Mouse (Mus musculus) brain, adult 2 months (tissue): Measurements from ENCODE around the gene Cavin1.

Source experiments
- DNase-seq: peaks from one replicate; pipeline ENCODE4 v3.0.0; 2011; ENCODE audit warnings: low read depth, low spot score

The Cavin1 gene

DNA sequence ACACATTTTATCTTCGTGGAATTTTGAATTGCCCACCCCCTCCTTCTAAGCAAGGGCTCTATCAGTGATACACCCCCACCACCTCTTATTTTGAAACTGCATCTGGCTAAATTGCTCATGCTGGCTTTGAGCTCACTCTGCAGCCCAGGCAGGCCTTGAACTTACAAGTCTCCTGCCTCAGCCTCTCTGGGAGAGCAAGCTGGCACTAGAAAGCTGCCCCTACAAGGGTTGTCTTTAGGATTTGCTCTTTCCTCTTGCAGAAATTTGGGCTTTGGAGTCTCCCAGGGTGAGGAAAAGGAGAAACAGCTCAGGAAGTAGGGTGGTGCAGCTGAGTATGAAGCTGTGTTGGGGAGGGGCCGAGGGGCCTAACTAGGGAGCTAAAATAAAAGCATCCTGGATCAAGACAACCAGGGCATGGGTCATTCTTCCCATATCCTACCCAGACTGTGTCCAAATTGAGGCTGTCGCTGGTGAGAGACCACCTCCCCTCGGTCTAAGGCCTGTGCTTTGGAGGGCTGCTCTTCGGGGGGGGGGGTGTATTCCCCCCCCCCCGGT, 12.7 kb downstream of the Cavin1 start:
- no peak for DNase-seq

DNA sequence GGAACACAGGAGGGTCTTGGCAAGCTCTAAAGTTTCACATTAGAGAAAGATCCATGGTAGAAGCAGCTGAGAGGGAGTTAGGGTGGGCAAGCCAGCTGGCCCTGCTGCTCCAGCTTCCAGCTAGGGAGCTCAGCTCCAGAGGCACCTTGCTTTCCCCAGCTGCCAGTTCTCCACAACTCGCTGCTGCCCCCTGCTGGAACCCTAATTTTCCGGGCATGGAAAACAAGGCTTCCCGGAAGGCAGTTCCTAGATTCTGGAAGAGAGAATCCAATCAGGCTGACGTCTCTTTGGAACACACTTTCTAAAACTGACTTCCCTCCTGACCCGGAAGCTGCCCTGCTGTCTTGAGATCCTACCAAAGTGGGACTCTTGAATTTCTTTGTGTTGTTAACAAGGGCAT, 13.4 kb downstream of the Cavin1 start:
- peak; percentile 89 for DNase-seq

DNA sequence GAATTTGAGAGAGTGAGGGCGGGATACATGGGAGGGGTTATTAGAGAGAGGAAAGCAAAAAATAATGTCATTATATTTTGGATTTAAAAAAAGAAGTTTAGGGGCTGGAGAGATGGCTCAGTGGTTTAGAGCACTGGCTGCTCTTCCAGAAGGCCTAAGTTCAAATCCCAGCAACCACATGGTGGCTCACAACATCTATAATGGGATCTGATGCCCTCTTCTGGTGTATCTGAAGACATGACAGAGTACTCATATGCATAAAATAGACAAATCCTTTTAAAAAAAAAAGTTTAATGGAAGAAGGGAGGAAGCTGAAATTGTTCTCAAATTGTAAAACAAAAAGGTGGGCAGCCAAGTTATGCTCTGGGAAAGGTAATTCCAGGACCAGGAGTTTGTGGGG, 21.1 kb downstream of the Cavin1 start:
- no peak for DNase-seq

DNA sequence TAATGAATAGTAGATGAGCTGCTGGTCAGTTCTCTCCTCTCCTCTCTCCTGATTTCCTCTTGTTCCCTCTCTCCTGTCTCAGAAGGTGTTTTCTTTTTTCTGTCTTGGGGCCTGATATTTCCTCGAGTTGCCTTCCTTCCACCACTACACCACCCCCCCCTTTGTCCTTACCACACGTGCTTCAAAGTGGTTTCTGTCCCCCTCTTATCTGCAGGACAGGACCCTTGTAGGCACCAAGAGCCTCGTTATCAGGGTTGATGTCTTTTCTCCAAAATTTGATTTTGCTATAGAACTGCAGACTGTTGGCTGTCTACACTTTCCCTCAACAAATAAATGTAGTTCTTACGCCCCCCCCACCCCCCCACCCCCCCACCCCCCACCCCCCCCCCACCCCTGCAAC, 22.4 kb downstream of the Cavin1 start:
- DNase-seq, result no peak

DNA sequence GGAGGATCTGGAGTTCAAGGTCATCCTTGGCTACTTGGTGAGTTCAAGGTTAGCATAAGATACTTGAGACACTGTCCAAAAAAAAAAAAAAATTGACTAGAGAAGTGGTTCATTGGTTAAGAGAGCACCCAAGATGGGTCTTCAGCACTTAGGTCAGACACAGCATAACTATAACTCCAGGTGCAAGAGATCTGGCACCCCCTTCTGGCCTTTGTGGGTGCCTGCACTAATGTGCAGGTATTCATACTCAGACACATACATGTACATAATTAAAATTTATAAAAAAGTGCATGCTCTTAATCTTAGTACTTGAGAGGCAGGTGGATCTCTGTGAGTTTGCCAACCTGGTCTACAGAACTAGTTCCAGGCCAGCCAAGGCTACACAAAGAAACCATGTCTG, 23.1 kb downstream of the Cavin1 start:
- no peak for DNase-seq

DNA sequence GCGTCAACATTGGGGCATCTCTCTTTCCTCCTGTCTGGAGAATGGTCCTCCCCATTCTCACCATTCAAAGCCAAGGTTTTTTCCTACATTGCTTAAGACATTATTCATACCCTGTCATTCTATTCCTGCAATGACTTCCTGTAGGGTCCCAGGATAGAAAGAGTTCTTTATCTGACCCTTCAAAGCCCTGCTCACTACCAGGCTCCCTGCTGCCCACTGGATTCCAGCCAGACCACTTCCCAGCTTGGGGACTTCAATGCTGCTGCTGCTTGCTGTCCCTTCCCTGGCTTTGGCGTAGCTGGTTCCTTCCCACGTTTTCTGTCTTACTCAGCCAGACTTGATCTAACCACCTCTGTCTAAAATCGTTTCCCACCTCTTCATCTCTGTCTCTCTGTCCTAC, 23.8 kb downstream of the Cavin1 start:
- no peak for DNase-seq

DNA sequence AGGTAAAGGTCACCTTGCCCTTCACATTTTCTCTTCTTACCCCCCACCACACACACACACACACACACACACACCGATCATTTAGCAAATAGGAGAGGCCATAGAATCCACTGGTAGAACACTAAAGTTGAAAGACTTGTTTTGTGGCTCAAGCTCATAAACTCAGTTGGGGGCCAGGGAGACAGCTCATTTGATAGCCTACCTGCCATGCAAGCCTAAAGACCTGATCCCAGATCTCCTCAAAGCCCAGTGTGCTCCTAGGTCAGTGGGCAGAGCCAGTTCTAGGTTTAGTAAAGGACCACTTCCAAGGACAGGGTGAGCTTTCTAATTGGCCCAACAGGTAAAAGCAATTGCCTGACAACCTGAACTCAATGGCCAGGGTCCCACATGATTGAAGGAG, 28.3 kb downstream of the Cavin1 start:
- DNase-seq, result no peak

DNA sequence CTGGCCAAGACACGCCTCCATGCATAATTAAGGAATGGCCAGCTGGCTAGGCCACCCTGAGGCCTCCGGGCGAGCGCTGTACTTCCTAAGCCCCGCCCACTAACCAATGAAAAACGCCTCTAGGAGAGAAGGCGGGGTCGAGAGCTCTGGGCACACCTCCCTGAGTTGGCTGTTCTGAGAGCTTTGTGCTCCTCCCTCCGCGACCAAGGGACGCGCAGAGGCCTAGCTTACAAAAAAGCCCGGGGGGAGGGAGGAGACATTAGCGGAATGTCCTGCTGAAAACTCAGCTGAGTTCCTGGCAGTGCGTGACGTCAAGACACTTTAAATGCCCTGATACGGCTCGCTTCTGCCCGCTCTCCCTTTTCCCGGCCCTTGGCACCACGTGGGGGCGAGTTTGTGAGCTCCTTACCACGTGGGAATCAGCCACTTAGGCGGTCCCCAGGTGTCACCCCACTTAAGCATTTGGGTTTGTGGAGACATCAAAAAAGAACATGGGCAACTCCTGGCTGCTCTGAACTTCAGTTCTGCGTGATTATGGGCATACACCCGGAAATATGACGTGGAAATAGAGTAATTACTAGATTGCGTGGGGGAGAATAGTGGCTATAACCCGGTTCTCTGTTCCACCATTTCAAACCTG, 31.1 kb downstream of the Cavin1 start, which contains the start of gene Stat3:
Gene Stat3 (minus strand): TSS at position 29 of the 640 bp plus-strand sequence.
- DNase-seq, result peak; percentile 100

DNA sequence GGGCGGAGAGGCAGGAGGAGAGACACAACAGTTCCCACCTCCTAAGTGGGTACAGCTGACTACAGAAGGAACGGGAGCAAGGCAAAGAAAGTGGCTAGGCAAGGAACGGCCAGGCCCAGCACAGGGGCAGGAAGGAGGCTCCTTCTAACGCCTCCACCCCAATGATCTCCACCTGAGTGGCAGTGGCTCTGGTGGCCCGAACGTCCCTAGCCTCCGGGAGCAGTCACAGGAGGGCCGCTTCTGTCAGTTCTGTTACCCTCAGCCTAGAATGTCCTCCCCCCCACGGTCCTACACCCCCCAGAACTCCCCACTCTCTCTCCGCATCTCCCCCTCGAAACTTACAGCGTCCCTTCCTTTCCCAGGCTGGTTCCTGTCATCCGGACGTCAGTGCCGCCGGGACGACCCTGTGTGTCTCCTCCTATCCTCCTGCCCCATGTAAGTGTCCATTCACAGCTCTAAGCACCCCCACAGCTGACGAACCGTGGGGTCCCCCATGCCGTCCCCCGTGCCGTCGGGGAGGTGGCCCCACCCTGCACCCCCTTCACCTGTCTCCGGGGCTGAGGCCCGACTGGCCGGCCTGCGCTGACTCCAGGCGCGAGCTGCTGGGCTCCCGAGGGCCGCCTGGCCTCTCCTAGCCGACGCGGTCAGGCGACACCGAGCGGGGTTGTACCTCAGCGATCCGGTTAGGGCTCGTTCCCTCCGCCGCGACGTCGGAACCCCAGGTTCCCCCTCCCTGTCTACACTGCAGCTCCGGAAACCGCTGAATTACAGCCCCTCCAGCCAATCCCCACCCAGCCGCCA, 31.8 kb downstream of the Cavin1 start:
- peak; percentile 24 for DNase-seq

DNA sequence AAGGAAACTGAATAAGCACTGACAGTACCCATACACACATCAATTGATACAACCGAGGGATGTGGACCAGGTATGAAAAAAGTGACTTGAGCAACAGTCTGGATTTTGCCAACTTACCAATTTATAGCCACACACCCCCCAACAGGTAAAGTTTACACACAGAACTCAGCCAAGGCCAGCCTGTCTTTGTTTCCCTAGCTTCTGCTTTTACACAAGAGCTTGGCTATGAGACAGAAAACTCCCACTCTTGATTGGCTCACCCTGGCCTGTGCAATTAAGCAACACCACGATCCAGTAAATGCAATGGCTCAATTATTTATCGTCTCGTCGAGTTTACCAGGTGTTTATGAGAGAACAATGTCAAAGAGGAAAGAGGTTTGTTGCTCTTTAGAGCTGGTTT, 32.6 kb downstream of the Cavin1 start:
- DNase-seq, result peak; percentile 56

DNA sequence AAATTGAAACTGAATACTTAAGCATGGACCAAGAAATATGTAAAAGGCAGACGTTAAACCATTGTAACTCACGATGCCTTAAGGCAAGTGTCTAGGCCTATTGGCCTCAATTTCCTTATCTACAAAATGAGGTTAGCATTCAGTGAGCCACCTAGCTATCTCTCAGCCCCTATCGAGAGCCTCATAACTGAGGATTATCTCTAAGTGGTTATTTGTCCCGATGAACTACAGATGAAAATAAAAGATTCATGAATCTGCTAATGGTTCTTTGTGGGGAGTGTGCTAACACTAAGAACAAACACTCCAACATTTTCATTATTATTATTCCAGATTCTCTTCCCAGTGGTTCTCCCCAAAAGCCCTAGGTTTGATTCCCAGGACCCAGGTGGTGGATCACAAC, 33.4 kb downstream of the Cavin1 start:
- no peak for DNase-seq

DNA sequence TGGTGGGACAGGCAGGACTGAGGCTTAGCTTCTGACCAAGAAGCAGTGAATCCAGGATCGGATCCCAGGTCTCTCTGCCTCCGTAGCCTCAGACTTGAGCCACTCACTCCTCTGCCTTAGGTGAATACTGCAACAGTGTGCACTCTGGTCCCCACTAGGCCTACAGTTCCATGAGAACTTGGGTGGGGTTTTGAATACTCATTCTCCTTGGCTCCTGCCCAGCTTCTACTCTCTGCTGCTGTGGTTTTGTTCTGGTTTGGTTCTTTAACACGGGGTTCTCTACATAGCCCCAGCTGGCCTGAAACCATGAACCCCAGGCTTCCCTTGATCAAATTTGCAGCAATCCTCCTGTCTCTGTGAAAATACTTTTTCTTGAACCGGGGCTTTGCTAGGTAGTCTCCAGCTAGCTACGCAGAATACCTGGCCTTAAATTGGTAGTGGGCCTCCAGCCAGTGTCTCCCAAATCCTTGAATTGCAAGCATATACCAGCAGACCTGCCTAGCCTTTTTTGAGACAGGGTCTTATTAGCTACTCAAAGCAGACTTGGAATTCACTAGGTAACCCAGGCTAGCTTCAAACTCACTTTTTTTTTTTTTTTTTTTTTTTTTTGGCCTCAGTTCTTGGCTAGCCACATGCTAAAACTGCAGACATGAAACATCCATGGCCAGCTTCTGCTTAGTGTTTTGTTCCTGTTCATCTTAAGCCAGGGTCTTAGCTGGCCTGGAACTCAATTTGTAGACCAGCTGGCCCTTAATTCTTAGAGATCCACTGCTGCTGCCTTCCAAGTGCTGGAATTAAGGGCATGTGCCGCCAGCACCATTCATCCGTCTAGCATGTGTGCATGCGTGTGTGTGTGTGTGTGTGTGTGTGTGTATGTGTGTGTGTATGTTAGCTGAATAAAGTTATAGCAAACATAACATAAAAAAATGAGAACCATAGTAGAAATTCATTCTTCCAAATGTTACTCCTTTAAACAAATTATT, 35.0 kb downstream of the Cavin1 start:
- no peak for DNase-seq

DNA sequence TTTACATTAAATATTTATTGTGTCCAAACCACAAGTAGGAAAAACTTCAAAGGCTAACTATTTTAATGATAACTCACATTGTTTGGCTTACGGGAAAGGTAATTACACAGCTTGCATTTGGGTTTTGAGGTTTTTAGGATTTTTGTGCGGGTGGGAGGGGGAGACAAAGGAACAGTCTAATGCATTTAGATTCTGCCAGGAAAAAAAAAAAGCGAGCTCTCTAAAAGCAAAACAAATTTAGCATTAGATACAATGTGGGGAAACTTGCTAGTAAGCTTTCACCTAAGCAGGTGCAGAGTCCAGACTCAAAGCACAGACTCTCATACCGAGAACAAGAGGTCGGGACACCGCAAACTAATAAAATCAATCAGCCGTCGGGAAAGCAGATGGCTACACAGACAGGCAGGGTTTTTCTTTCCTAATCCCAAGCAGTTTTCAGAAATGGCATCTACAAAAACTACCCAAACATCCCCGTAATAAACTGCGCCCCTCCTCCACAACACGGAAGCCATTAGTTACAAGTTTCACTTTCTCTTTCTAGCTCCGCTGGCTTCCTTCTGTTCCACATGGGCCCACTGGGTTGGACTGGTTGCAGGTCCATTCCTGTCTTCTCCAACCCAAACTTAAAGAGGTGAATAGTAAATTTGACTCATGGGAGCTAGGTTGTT, 39.3 kb downstream of the Cavin1 start:
- DNase-seq, result no peak

DNA sequence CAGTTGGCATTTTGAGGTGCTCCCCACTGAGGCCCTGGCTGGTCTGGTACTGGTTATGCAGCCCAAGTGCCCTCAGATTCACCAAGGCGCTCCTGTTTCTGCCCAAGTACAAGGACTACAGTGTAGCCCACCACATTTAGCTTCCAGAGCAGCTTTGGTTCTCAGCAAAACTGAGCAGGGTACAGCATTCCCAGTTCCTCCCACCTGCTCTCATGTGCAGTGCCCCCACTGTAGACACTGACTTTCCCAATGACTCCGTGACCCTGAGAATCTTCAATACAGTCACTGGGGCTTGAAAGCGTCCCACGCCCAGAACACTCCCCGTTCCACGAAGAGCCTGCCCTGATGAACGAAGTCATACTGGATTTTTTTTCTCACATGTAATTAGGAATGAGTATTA, 40.1 kb downstream of the Cavin1 start:
- no peak for DNase-seq

DNA sequence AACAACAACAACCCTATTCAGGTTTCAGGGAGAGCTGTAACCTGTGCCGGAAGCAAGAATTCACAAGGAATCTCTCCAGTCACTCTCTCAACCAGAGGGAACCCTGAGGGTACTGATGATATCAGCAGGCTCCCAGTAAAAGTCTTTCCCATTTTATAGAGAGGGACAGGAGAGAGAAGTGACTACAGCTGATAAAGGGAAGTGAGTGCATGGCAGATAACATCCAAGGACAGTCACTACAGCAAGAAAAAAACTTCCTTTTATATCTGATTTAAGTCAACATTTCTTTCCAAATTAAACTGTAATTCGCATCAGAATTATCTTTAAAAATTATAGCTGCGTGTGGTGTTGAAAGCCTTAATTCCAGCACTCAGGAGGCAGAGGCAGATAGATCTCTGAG, 43.3 kb downstream of the Cavin1 start:
- no peak for DNase-seq

DNA sequence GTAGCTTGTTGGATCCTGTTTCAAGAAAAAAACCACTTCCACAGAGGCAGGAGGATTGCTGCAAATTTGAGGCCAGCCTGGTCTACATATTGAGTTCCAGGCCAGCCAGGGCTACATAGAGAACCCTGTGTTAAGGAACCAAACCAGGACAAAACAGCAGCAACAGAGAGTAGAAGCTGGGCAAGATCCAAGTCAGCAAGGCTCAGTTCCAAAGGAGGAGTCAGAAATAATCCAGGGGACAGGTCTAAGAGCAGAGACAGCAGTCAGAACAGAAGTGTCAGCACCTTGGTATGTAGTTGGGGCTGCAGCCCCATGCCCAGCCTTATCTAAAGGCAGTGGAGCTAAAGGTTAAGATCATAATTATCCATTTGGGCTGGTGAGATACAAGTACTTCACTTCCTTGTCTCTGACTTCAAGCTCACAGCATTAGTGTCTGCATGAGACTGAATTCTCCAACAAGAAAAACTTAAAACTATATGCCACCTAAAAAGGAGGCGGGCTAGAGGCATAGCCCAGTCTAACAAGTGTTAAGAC, 46.2 kb downstream of the Cavin1 start:
- no peak for DNase-seq

DNA sequence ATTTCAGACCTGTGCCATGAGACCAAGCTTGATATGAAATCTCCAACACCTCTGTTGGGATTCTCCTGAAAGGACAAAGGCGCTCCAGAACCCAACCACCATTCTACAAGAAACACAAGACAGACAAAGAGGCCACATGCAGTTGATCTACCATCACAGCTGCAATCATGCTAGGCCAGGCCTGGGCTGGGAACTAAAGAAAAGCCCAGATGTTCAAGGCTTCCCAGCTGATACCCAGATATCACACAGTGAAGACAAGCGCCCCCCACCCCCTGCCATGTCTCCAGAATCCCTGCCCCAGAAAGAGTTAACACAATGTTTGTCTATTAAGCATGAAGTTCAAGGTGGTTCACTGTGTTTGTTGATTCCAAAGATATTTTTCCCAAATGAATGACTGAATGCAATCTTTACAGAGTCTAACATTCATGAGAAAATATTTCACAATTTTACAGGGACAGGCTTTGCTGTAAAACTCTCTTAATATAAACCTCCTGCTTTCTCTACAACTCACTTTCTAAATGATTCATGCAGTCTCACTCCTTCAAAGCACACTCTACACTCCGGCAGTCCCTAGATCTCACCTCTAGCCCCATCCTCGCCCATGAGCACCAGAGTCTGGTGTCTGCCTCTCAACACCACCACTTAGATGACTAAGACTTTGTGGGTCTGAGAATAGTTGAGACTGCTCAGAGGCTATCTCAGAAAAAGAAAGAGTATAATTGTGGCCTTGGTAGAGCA, 49.6 kb downstream of the Cavin1 start:
- DNase-seq, result peak; percentile 36

DNA sequence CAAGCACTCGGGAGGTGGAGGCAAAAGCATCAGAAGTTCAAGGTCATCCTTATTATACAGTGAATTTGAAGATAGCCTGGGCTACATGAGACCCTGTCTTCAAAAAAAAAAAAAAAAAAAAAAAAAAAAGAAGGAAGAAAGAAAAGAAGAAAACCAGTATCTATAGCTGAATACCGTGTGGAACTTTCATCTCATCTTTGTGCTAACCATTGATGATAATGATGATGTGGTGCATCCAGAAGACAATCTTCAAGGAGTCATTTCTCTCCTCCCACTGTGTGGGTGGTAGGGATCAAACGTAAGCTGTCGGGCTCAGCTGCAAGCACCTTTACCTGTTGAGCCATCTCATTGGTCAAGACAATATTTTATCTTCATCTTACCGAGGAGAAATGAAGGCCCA, 52.7 kb downstream of the Cavin1 start:
- DNase-seq, result no peak

DNA sequence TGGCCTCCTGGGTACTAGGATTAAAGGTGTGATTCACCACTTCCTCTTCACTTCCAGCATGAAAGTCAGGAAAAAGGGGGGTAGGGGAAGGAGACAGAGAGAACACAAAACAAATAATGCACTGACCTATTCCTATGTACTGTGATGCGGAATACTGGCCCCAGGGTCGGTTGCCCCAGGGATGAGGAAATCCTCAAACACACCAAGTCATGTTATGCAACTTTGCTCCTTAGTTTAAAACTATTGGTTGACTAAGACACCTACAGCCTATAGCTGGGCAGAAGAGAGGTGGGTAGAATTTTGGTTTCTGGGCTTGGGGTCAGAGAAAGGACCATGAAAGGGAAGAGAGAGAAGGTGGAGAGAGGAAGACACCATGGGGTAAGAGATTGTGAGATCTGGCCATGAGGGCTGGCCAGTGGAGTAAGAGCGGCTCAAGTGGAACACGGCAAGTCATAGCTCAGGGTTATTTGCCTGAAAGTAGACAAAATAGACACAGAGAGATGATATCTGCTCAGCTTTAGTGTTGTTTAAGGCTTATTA, 54.2 kb downstream of the Cavin1 start:
- DNase-seq, result no peak

DNA sequence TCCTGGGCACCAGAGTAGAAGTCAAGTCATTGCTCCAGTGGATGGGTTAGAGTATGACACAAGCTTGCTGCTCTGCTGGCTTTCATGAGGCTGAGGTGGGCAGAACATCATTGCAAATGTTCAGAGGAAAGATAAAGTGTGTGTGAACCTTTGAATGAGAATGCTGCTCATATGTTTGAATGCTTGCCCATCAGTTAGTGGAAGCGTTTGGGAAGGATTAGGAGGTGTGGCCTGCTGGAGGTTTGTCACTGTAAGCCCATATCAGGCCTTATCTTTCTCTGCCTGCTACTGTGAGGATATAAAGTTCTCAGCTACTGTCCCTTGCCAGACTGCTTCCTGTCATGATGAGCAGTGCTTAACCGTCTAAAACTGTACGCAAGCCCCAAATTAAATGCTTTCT, 55.6 kb downstream of the Cavin1 start:
- no peak for DNase-seq
